In genomic region chr16:49659131-49659530, GRCm38 (mm10) we compare ENCODE assay signal across 15 mouse cellular contexts.
"Had no signal": no experiment of that assay in that cellular context is flagged by ENCODE, and none has a peak within 500 bp of the region (broad histone marks: within the 10 kb centered on the region; RNA-seq: fewer than 3 reads in every experiment).

No protein-coding gene starts in this region.

- H3K27ac ChIP-seq: midbrain, embryonic 10.5 days; midbrain, embryonic 12.5 days; neural tube, embryonic 12.5 days; stomach, embryonic 15.5 days; stomach, postnatal 0 days had no signal

- ATAC-seq: liver, postnatal 0 days; midbrain, embryonic 16.5 days had no signal

- H3K9me3 ChIP-seq: midbrain, embryonic 10.5 days; midbrain, embryonic 12.5 days; neural tube, embryonic 12.5 days; stomach, embryonic 15.5 days had no signal

- DNase-seq: liver, postnatal 0 days; lung, embryonic 14.5 days; lung, postnatal 10 days; lung, postnatal 4 days; midbrain, embryonic 14.5 days; right cerebral cortex, postnatal 14 days; thymus, postnatal 25 days; thymus, postnatal 4 days had no signal

- H3K36me3 ChIP-seq: midbrain, embryonic 10.5 days; midbrain, embryonic 12.5 days; neural tube, embryonic 12.5 days; stomach, embryonic 15.5 days had no signal

- H3K27me3 ChIP-seq: midbrain, embryonic 12.5 days; neural tube, embryonic 12.5 days; stomach, embryonic 15.5 days had no signal

- H3K4me2 ChIP-seq: lung, embryonic 14.5 days; midbrain, embryonic 12.5 days; neural tube, embryonic 12.5 days; stomach, embryonic 15.5 days had no signal

- H3K9ac ChIP-seq: liver, postnatal 0 days; lung, embryonic 14.5 days; midbrain, embryonic 12.5 days; neural tube, embryonic 12.5 days; stomach, embryonic 15.5 days had no signal

- H3K4me3 ChIP-seq: midbrain, embryonic 10.5 days; midbrain, embryonic 12.5 days; myocyte; neural tube, embryonic 12.5 days; stomach, embryonic 15.5 days had no signal

- H3K4me1 ChIP-seq: midbrain, embryonic 10.5 days; midbrain, embryonic 12.5 days; neural tube, embryonic 12.5 days; stomach, embryonic 15.5 days had no signal
